Mouse (Mus musculus) frontal cortex, postnatal 14 days (tissue): ENCODE measurements around the gene Pde11a.

Experiments
- DNase-seq, 2 experiments: peaks; one replicate each; pipeline ENCODE4 v3.0.0; 2022; ENCODE audit warnings: low spot score in 2 of 2

The Pde11a gene

DNA sequence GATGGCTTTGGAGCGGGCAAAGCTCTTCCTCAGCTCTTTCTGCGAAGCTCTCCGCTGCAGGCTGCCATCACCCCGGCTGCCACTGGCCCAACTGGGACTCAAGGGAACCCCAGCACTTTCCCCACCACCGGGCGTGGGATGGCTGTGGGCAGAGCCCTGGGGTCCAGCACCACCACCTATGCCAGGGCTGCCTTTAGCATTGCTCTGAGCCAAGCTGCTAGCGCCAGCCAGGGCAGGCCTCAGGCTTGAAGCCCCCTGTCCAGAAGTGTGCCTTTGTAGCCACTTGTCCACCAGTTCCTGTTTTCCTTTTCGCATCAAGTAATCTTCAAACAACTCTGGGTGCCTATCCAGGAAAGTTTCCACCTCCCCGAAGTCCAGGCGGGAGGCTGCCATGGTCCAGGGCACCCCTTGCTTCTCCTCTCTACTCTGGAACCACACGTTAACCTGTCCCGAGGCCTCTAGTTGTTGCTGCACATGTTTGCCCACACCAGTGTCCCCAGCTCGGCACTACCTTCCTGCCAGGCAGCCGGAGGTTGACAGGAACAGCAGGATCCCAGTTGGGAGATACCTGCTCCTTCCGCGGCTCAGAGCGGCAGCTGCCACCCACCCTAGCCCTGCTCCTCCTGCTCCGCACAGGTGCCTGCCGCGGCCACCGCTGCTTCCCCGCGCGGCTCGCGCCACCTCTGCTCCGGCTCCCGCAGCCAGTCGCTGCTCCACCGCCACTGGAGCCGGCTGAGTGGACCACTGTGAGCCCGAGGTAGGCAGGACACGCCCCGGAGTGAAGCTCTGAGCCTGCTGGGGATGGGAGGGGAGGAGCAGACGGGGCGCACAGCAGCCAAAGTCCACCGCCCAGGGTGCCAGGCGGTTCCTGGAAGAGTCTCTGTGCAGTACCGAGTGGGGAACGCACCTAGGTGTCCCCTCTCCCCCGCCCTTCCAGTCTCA lies at the start of gene Pde11a:
Gene Pde11a, minus strand, starts transcription at position 560 of the 942 bp plus-strand sequence.
- no peak for DNase-seq

GRCm38 (mm10) chr2:76386531-76386930 lies 48.0 kb upstream of the Pde11a start:
- DNase-seq = no peak

GRCm38 (mm10) chr2:76378646-76379045 lies 40.1 kb upstream of the Pde11a start:
- DNase-seq = no peak

GRCm38 (mm10) chr2:76374544-76375206 lies 36.1 kb upstream of the Pde11a start:
- DNase-seq = no peak

- DNase-seq = no peak
Measured at GRCm38 (mm10) chr2:76372244-76372643, 33.7 kb upstream of the Pde11a start.

- no peak for DNase-seq
Measured at GRCm38 (mm10) chr2:76370656-76370922, 32.0 kb upstream of the Pde11a start.

DNA sequence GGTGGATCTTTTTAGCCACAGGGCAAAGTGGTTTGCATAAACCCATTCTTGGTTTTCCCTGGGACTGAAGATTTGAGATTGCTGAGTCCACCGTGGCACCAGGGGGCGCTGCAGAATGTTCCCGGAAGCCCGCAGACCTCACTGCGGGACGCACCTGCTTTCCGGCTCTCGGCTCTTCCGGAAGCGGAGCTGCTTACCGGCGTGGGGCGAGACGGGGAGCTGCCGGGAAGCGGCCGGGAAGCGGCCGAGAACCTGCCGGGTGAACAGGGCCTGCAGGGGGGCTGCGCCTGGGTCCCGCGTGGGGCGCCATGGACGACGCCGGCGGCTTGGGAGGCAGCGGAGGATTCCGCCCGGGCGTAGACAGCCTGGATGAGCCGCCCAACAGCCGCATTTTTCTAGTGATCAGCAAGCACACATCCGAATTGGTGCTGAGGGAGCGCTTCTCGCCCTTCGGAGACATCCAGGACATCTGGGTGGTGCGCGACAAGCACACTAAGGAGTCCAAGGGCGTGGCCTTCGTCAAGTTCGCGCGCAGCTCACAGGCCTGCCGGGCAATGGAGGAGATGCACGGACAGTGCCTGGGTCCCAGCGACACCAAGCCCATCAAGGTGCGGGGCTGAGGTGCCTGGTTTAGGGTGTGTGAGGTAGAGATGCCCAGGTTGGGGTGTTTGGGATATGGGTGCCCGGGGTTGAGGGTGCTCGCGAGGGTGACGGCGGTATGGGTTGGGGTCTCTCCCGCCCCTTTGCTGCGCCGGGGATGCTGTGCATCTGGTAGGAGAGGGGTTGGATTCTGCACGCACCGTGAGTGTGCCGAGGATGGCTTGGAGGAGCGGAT lies 31.5 kb upstream of the Pde11a start, which contains the start of gene Rbm45:
Gene Rbm45, plus strand, starts transcription at position 164 of the 835 bp plus-strand sequence.
- DNase-seq = peak; percentile 62 to 84

DNA sequence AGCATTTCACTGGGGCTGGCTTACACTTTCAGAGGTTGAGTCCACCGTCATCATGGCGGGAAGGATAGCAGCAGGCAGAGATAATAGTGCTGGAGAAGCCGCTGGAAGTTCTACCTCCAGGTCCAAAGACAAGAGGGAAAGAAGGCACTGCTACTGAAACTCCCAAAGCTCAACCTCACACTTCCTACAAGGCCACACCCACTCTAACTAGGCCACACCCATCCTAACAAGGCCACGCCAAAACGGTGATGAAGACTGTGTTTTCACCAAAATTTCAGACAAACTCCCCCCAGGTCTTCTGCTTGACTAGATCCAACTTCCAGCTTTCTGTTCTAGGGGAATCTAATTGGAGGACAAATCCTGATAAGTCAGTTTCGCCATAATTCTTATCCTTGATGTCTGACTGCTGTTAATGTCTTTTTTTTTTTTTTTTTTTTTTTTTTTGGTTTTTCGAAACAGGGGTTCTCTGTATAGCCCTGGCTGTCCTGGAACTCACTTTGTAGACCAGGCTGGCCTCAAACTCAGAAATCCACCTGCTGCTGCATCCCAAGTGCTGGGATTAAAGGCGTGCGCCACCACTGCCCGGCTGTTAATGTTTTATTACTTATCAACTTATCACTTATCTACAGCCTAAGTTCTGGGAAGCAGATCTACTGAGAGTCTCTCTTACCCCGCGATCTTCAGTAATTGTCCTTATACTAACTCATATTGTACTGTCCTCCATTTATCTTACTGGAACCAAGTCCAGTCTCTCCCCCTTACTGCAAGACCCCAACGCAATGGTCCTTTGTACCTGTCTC lies 30.5 kb upstream of the Pde11a start:
- no peak for DNase-seq

DNA sequence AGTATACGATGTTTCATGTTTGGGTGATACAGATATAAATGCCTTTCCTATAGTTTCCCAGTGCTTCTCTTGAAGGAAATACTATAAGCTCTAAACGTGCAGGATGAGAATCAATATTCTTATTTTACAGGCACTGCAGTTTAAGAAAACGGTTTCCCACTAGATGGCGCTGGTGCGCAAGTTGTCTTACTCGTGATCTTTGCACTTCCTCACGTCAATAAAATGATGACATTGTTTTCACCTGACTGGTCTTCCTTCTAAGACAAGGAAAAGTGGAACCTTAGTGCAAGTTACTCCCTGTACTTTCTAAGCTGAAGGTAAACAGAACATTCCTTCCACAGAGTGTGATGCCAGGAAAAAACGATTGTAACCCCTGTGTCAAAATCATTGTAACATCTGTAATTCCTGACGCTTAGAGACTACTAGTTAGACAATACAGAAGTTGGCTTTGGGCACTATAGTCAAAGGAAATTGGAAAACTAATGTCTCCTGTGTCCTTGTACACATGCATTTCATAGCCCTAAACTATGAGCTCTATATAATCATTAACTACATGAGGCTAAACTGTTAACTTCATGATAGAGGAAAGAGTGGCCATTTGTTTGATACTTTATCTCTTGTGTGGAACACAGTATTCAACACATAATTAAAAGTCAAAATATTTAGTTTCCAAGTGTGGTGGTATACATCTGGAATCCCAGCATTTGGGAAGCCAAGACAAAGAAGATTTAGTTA lies 28.8 kb upstream of the Pde11a start:
- DNase-seq = peak; percentile 25 to 76

GRCm38 (mm10) chr2:76365811-76366210 lies 27.2 kb upstream of the Pde11a start:
- DNase-seq = no peak

- DNase-seq = no peak
Measured at GRCm38 (mm10) chr2:76362111-76362510, 23.5 kb upstream of the Pde11a start.

DNA sequence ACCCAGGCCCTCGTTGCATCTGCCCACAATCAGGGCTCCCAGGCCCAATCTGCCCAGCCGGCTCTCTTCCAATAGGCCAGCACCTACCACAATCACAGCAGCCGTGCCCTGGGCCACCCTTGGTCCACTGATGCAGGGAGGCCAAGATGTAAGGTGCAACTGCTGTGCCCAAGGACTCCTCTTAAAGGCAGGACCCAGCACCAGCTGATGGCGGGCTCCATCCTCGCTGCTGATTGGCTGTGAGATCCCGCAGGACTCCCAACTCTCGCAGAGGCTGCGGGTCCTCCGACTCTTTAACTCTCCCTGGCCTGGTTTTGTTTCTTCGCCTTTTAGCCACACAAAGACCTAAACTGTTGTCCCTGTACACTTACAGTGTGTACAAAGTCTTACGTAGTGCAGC lies 21.7 kb upstream of the Pde11a start, which contains the start of gene Cyct:
Gene Cyct, minus strand, starts transcription at position 225 of the 400 bp plus-strand sequence.
- DNase-seq = no peak

GRCm38 (mm10) chr2:76347839-76348238 lies 9.3 kb upstream of the Pde11a start:
- no peak for DNase-seq

DNA sequence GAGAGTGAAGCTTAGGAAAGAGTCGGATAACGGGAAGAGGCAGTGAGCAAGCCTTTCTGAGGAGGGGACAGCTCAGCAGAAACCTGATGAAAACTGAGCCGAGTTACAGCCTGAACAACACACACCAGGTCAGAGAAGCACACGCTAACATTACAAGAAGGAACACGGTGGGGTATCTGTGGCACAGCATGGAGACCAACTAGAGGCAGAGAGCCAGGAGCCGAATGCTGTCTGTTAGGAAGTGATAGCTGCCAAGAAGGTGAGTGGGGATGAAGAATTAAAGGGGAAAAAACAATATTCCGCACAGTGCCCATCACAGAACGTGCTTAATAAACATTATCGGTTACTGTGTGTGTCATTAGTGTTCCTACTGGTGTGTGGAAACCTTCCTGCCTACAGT lies 3.6 kb upstream of the Pde11a start:
- DNase-seq = no peak

DNA sequence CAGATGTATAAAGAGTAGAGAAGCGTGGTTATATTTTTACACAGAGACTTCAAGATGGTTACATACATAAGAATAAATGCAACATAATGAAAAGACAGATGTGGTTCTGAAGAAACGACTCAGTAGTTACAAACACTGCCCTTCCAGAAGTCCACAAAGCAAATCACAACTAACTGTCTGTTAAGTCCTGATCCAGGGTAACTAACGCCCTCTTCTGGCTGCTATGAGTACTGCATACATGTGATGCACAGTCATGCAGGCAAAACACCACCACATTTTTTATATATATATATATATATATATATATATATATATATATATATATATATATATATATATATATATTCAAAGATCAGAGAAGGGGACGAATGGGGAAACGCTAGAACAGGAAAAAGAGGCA lies 4.0 kb downstream of the Pde11a start:
- DNase-seq = no peak

DNA sequence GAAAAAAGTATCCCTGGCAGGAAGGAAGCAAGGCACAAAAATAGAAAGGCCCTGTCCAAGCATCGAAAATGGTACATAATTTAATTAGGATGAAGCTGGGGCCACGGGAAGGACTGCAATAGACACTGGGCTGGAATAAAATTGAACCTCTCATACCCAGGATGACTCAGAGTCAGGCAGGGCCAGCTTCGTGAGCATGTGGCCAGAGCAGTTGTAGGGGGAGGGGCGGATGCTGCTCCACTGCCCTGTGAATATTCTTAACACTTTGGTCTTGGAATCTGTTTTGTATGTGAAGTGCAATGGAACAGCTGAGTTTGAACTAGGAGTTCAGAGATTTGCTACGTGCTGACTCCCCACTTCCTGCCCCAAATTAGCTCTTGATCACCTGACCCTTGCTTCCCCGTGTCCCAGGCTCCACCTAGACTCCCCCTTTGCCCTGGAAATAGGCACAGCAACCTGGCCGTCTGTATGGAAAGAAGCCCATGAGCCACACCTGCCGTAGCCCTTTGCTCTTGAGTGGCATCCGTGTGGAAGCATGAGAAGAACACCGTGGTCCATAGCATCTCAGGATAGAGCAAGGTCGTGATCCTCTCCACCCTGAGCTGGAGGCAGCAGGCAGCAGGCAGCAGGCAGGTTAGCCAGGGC lies 6.3 kb downstream of the Pde11a start:
- no peak for DNase-seq

DNA sequence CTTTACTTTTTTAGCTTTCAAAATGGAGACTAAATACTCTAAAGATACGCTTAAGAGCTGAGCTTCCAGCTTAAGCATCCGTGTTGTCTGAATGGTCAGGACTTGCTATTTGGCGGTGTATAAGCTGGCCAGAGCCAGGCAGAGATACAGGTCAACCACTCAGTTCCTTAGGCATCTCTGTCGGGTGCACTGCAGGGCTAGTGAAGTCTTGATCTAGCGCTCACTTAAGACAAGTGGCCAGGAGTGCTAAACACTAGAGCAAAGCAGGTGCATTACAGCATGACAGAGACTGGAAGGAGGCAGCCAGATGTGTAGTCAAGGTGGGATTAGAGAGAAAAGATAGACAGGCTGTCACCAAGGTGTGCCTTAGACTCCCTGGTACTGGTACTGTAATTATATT lies 8.5 kb downstream of the Pde11a start:
- no peak for DNase-seq

DNA sequence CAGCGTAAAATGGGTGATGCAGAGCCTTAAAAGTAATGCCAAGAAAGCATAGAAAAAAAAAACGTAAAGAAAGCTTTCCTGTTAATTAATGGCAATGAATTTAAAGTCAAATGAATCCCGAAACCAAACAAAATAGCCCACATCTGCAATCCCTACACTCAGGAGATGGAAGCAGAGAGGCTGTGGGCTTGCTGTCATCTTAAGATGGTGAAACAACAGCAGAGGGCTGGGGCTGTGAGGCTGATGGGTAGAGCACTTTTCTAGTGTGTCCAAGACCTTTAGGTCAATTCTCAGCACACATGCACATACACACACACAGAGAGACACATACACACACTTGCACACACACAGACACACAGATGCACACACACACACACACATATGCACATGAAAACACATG lies 12.4 kb downstream of the Pde11a start:
- no peak for DNase-seq

DNA sequence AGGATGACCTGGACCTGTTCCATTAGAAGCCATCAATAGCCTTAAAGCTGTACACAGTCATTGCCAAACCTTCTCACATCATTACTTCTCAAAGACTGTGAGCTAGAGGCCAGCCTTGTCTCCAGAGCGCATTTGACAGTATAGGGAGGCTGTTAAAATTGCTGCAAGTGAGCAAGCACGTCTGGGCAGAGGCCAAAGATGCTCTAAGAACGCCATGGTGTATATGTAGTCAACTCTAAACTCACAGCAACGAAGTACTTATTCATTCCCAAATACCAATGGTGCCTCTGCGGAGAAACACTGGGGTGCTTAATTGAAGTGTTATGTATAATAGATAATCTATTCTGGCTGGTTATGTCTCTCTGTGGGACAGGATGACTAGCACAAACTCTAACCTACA lies 14.1 kb downstream of the Pde11a start:
- DNase-seq = no peak

DNA sequence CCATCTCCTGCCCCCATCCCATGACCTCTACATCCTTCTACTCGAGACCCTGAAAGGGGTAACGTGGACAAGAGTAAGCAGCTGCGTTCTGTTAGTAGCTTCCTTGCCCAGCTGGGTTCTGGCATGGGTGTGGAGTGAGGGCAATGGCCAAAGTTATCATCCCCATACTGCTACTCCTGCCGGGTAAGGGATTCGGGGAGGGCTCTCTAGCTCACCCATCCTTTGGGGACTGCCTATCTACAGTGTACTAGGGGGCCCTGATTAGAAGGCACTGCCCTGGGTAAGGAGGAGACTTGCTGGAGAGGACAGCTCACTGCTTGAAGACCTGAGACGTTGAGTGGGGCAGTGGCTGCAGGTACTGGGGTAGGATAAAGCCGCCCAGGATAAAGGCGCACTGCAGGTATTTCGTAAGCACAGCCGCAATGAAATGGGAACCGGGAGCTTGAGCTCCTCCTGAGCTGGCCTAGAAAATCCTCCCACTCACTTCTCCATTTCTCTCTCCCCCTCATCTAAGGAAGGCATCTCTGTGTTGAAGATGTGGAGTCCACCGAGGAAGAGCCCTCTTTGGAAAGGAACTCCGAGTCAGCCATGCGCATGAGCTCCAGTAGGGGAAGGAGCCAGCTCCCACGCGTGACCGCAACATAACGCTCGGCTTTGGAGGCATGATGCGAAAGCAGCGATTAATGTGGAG lies 15.2 kb downstream of the Pde11a start:
- no peak for DNase-seq
